Mouse (Mus musculus) left cerebral cortex, adult 9 months (tissue): ENCODE results near the gene Ppm1j.
"Not testable (repeated sequence)": the region's sequence is repeated elsewhere in the genome, so short reads cannot be mapped to it uniquely, and the experiment has no call there.

Experiments
- DNase-seq, 2 experiments: peaks; one replicate each; pipeline ENCODE4 v3.0.0; 2022; ENCODE audit warnings: low spot score in 2 of 2

The Ppm1j gene

DNA sequence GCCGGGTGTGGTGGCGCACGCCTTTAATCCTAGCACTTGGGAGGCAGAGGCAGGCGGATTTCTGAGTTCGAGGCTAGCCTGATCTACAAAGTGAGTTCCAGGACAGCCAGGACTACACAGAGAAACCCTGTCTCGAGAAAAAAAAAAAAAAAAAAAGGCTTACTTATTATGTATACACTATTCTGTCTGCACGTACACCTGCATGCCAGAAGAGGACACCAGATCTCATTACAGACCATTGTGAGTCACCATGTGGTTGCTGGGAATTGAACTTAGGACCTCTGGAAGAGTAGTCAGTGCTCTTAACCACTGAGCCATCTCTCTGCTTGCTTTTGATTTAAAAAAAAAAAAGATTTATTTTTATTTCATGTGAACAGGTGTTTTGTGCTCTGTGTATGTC, 32.4 kb downstream of the Ppm1j start:
- DNase-seq = not testable (repeated sequence)

DNA sequence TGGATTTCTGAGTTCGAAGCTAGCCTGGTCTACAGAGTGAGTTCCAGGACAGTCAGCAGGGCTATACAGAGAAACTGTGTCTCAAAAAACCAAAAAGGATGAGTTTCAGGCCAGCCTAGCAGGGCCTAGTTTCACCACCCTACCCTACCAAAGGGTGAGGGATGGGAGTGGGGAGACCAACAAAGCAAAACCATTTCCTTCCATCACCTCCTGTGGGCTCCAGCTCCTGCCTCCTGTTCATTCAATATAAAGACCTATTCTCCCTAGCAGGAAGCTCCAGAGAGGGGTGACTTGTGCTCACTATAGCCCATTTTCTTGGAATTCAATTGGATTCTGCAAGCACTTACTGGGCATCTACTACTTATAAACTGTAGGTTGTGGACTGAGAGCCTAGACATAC, 33.9 kb downstream of the Ppm1j start:
- no peak for DNase-seq

DNA sequence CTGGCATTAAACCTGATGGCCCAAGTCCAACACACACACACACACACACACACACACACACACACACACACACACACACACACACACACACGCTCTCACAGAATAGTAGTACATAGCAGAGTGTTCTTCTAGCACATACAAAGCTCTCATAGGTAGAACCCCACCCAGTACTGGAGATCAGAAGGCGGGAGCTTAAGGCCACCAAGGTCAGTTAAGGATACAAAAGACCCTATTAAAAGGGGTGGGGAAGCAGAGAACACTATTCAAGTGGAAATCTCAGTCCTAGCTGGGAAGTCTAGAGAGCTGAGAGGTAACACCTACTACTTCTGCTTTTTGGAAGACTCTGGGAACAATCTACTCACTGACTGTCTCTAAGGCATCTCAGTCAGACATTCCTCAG, 34.5 kb downstream of the Ppm1j start:
- no peak for DNase-seq

- no peak for DNase-seq
Measured at GRCm38 (mm10) chr3:104816130-104816529, 35.3 kb downstream of the Ppm1j start.

DNA sequence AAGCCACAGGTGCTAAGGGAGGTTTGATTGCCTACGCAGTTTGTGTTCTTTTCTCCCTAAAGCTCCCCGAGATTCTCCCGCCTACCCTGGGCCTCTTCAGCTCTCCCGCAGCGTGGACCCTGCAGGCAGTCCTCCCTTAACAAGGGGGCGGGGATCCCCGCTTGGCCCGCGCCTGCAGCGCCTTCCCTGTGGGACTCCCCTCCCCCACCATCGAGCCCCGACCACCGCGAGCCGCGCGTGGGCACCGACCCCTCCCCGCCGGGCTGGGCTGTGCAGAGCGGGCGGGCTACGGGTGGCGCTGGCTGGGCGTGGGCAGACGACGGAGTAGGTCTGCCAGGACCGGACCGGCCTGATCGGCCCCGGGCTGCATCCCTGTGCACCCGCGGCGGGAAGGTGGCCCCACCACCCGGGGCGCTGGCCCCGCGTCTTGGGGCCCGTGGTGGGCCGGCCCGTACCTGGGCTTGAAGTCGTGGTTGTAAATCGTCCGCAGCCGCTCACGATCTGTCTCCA, 36.7 kb downstream of the Ppm1j start:
- peak in 1 of 2 experiments; percentile 32 for DNase-seq

DNA sequence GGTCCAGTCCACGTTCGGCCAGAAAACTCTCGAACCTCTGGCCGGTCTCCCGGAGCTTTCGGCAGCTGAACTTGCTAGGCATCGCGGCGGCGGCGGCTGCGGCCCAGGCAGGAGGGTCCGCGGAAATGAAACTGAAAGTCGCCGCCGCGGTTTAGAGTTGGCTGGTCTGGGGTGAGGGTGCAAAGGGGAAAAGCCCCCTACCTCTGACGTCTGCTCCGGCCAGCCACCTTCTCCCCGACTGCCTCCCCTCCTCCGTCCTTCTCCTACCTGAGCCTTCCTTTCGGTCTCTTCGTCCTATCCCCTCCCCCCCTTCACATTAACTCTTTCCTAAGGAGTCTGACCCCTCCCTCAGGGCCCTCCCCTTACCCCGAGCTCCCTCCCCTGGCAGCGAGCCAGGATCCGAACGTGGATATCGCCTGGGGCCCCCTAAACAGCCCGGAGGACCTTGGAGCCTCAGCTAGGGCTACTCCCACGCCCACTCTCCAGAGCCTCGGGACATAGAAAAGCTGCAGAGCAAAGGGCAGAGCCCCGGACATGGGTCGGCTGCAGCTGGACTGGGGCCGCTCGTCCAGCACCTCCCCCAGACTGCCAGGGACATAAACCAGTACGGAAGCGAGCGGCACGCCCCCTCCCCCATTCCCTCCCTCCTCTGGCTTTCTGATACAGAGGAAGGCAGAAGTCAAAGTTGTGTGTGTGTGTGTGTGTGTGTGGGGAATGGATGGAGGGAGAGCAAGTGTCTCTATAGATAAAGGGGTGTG, 37.3 kb downstream of the Ppm1j start, which contains the start of gene Mov10:
Mov10 (minus strand) TSS at position 573 of the 758 bp plus-strand sequence.
- DNase-seq = peak in 1 of 2 experiments; percentile 22

GRCm38 (mm10) chr3:104818749-104819134, 37.9 kb downstream of the Ppm1j start:
- DNase-seq = no peak

GRCm38 (mm10) chr3:104820426-104820825, 39.6 kb downstream of the Ppm1j start:
- DNase-seq = no peak

DNA sequence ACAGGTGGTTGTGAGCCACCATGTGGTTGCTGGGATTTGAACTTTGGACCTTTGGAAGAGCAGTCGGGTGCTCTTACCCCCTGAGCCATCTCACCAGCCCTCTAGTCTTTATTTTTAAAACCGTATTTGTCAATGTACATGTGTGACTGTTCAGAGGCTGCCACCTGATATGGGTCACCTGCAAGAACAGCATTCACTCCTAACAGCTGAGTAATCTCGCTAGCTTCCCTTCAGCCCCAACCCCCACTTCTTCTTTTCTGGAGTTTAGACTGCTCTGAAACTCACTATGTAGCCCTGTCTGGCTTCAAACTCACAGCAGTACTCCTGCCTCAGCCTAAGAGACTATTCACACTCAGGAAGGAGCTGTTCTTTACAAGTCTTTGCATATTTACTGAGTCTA, 41.6 kb downstream of the Ppm1j start:
- no peak for DNase-seq
